Mouse (Mus musculus) CD4-positive, CD25-positive, alpha-beta regulatory T cell, adult 4 months (primary cell): Measurements from ENCODE around the gene Prkce. TPM values are rescaled to one million over a fixed set of nuclear protein-coding genes. Genes with fewer than 3 reads are reported as not detected.
"Not testable (repeated sequence)": the region's sequence is repeated elsewhere in the genome, so short reads cannot be mapped to it uniquely, and the experiment has no call there.

Experiments used
- ATAC-seq: one replicate; pipeline ENCODE4 v1.8.0; 2017
- polyA plus RNA-seq, 2 experiments: library from polyadenylated mRNA; unstranded; fragments of 100-300 nt; shearing (Covaris generic); gene quantifications; one replicate each; pipeline ENCODE4 v1.2.1; 2017

Gene Prkce
- polyA plus RNA-seq, 2 experiments from 2014 or later = 3.5 to 4.6 TPM

GRCm38 (mm10) chr17:86456512-86456911, 288.9 kb downstream of the Prkce start:
- no peak for ATAC-seq

GRCm38 (mm10) chr17:86458302-86458980, 290.9 kb downstream of the Prkce start:
- no peak for ATAC-seq

GRCm38 (mm10) chr17:86460645-86461430, 293.3 kb downstream of the Prkce start:
- ATAC-seq = no peak

- ATAC-seq = no peak
These were observed 295.8 kb downstream of the Prkce start for GRCm38 (mm10) chr17:86463369-86463768.

- no peak for ATAC-seq
These were observed 296.6 kb downstream of the Prkce start for GRCm38 (mm10) chr17:86464197-86464596.

GRCm38 (mm10) chr17:86464689-86465363, 297.2 kb downstream of the Prkce start:
- ATAC-seq = no peak

GRCm38 (mm10) chr17:86465865-86466264, 298.3 kb downstream of the Prkce start:
- ATAC-seq = no peak

- no peak for ATAC-seq
These were observed 298.8 kb downstream of the Prkce start for GRCm38 (mm10) chr17:86466412-86466811.

GRCm38 (mm10) chr17:86466871-86467270, 299.3 kb downstream of the Prkce start:
- ATAC-seq = no peak

- no peak for ATAC-seq
These were observed 299.8 kb downstream of the Prkce start for GRCm38 (mm10) chr17:86467291-86467898.

GRCm38 (mm10) chr17:86467967-86468366, 300.4 kb downstream of the Prkce start:
- no peak for ATAC-seq

- ATAC-seq = no peak
These were observed 302.6 kb downstream of the Prkce start for GRCm38 (mm10) chr17:86470160-86470559.

GRCm38 (mm10) chr17:86471684-86472083, 304.1 kb downstream of the Prkce start:
- peak; percentile 72 for ATAC-seq

- no peak for ATAC-seq
These were observed 309.1 kb downstream of the Prkce start for GRCm38 (mm10) chr17:86476674-86477073.

GRCm38 (mm10) chr17:86477401-86477800, 309.8 kb downstream of the Prkce start:
- not testable (repeated sequence) for ATAC-seq

GRCm38 (mm10) chr17:86479406-86479805, 311.8 kb downstream of the Prkce start:
- ATAC-seq = no peak

- no peak for ATAC-seq
These were observed 315.1 kb downstream of the Prkce start for GRCm38 (mm10) chr17:86482675-86483074.

GRCm38 (mm10) chr17:86484087-86484737, 316.6 kb downstream of the Prkce start:
- ATAC-seq = peak; percentile 37

GRCm38 (mm10) chr17:86486657-86487056, 319.1 kb downstream of the Prkce start:
- no peak for ATAC-seq

- no peak for ATAC-seq
These were observed 319.9 kb downstream of the Prkce start for GRCm38 (mm10) chr17:86487450-86487849.

GRCm38 (mm10) chr17:86489827-86490226, 322.2 kb downstream of the Prkce start:
- ATAC-seq = no peak

GRCm38 (mm10) chr17:86492376-86492775, 324.8 kb downstream of the Prkce start:
- no peak for ATAC-seq
